Mouse (Mus musculus) hindbrain, embryonic 14.5 days (tissue): Measurements from ENCODE around the gene 3100002H09Rik. TPM values are rescaled to one million over a fixed set of nuclear protein-coding genes. Genes with fewer than 3 reads are reported as not detected.

Experiments used
- ATAC-seq: fragments of 200-750 bp; cut with Nextera tagmentation; 2 replicates; pipeline ENCODE4 v1.8.0; 2017; ENCODE audit warnings: moderate number of reproducible peaks, mild to moderate bottlenecking, moderate TSS enrichment, moderate library complexity; ENCODE audit not compliant: low FRiP score
- DNase-seq: peaks from one replicate; pipeline ENCODE4 v3.0.0-alpha.2; 2015; ENCODE audit warnings: low spot score
- H3K27ac ChIP-seq: fragments of 300-500 bp; sonication (generic); 2 replicates; pipeline ENCODE4 v1.5.1; 2014; ENCODE audit warnings: mild to moderate bottlenecking, moderate library complexity
- H3K27me3 ChIP-seq: fragments of 300-500 bp; sonication (generic); 2 replicates; pipeline ENCODE4 v1.6.1; 2014; ENCODE audit warnings: mild to moderate bottlenecking, low read length, mixed read lengths; ENCODE audit not compliant: control insufficient read depth, insufficient read depth
- H3K36me3 ChIP-seq: fragments of 300-500 bp; sonication (generic); replicated peaks from 2 replicates; pipeline ENCODE4 v1.6.1; 2014; ENCODE audit not compliant: control insufficient read depth, insufficient read depth
- H3K4me1 ChIP-seq: fragments of 300-500 bp; sonication (generic); replicated peaks from 2 replicates; pipeline ENCODE4 v1.6.1; 2014; ENCODE audit warnings: antibody characterized with exemption, low read length, mixed read lengths; ENCODE audit not compliant: control insufficient read depth, insufficient read depth
- H3K4me2 ChIP-seq: fragments of 300-500 bp; sonication (generic); replicated peaks from 2 replicates; pipeline ENCODE4 v1.6.1; 2014; ENCODE audit warnings: mild to moderate bottlenecking, moderate library complexity
- H3K4me3 ChIP-seq: fragments of 300-500 bp; sonication (generic); replicated peaks from 2 replicates; pipeline ENCODE4 v1.5.1; 2014; ENCODE audit warnings: mild to moderate bottlenecking, low read length
- H3K9ac ChIP-seq: fragments of 300-500 bp; sonication (generic); 2 replicates; pipeline ENCODE4 v1.6.1; 2014
- H3K9me3 ChIP-seq: fragments of 300-500 bp; sonication (generic); 2 replicates; pipeline ENCODE4 v1.6.1; 2016; ENCODE audit warnings: low read length; ENCODE audit not compliant: control insufficient read depth
- WGBS: fragments of 180-500 bp; shearing (Covaris S2); extraction: QIAGEN DNeasy Blood & Tissue Kit; methylation state at CpG from one replicate; pipeline ENCODE4 v1.1.7; 2014; 5-methylcytosine and 5-hydroxymethylcytosine counted together
- polyA plus RNA-seq: library from polyadenylated mRNA; unstranded; fragments of >200 nt; fragmentation: Nextera tagmentation; extraction: Ambion mirVana; gene quantifications from 2 replicates; pipeline ENCODE4 v1.2.1, GENCODE M21; 2014

Gene 3100002H09Rik
- polyA plus RNA-seq, 1 experiment from 2014 or later, result not detected

GRCm38 (mm10) chr4:124646591-124646990 lies 36.0 kb upstream of the 3100002H09Rik start:
- Histone ChIP-seq H3K4me2 (0 out of 2 replicates have a peak overlapping the region, but pooled peaks have one; percentile 15), H3K4me3 (no peak overlapping the region), H3K27me3 (0 out of 2 replicates have a peak, but pooled peaks cover 3% of the 10 kb centered on the region), H3K36me3 (no peaks in the 10 kb centered on the region), H3K9me3 (no peaks in the 10 kb centered on the region), H3K27ac (no peak overlapping the region), H3K9ac (no peak overlapping the region), H3K4me1 (no peaks in the 10 kb centered on the region)
- WGBS, result 26% methylated on average over 8 of the region's 8 CpGs
- no peak for ATAC-seq
- no peak for DNase-seq

- Histone ChIP-seq H3K27me3 (peaks cover 7% of the 10 kb centered on the region; the same call in 1 of the 2 replicates), H3K9ac (no peak overlapping the region), H3K4me3 (no peak overlapping the region), H3K4me1 (peaks cover 2% of the 10 kb centered on the region; the same call in 1 of the 2 replicates), H3K36me3 (no peaks in the 10 kb centered on the region), H3K27ac (no peak overlapping the region), H3K4me2 (no peak overlapping the region), H3K9me3 (no peaks in the 10 kb centered on the region)
- ATAC-seq (no peak), DNase-seq (no peak)
- 39% methylated on average over 3 of the region's 3 CpGs for WGBS
Observed at GRCm38 (mm10) chr4:124644974-124645433, 34.4 kb upstream of the 3100002H09Rik start.

DNA sequence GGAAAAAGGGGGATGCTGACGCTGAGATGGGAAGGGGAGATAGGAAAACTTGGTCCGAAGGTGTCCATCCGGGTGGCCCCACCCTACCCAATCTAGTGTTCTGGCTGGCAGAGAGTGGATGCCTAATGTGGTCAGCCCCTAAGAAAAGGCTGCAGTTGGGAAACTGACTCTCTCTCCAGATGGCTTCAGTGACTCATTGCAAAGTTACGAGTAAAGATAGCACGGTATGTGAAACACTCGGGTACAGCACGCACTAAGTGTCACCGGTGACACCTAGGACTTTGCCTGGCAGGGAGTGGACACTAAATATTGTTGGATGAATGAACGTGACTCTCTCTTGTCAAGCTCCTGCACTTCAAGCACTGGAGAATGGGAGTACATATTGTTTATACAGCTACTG lies 33.3 kb upstream of the 3100002H09Rik start:
- DNase-seq (no peak), ATAC-seq (no peak)
- H3K4me3 ChIP-seq, result no peak overlapping the region
- H3K36me3 ChIP-seq, result no peaks in the 10 kb centered on the region
- H3K9me3 ChIP-seq, result no peaks in the 10 kb centered on the region
- no peak overlapping the region for H3K27ac ChIP-seq
- no peak overlapping the region for H3K9ac ChIP-seq
- WGBS, result 97% methylated on average over 9 of the region's 9 CpGs
- peaks cover 10% of the 10 kb centered on the region for H3K4me1 ChIP-seq
- H3K27me3 ChIP-seq, result peaks cover 4% of the 10 kb centered on the region; the same call in 1 of the 2 replicates
- H3K4me2 ChIP-seq, result no peak overlapping the region

GRCm38 (mm10) chr4:124639715-124640114 lies 29.1 kb upstream of the 3100002H09Rik start:
- H3K4me3 ChIP-seq, result no peak overlapping the region
- no peak for DNase-seq

GRCm38 (mm10) chr4:124633281-124633680 lies 22.7 kb upstream of the 3100002H09Rik start:
- no peak for ATAC-seq
- no peak for DNase-seq
- no peaks in the 10 kb centered on the region for H3K9me3 ChIP-seq
- no peaks in the 10 kb centered on the region for H3K36me3 ChIP-seq
- H3K4me2 ChIP-seq, result no peak overlapping the region
- peaks cover 3% of the 10 kb centered on the region; the same call in 1 of the 2 replicates for H3K27me3 ChIP-seq
- H3K9ac ChIP-seq, result no peak overlapping the region
- 0 out of 2 replicates have a peak, but pooled peaks cover 5% of the 10 kb centered on the region for H3K4me1 ChIP-seq
- 7% methylated on average over 9 of the region's 9 CpGs for WGBS
- H3K4me3 ChIP-seq, result no peak overlapping the region
- H3K27ac ChIP-seq, result no peak overlapping the region

More at GRCm38 (mm10) chr4:124639715-124640114, 29.1 kb upstream of the 3100002H09Rik start:
- no peaks in the 10 kb centered on the region for H3K36me3 ChIP-seq
- peaks cover 10% of the 10 kb centered on the region for H3K4me1 ChIP-seq
- H3K4me2 ChIP-seq, result peak overlapping the region; percentile 36
- H3K9ac ChIP-seq, result no peak overlapping the region
- peaks cover 7% of the 10 kb centered on the region; the same call in 1 of the 2 replicates for H3K27me3 ChIP-seq
- H3K27ac ChIP-seq, result no peak overlapping the region
- ATAC-seq, result no peak
- H3K9me3 ChIP-seq, result no peaks in the 10 kb centered on the region
- 15% methylated on average over 12 of the region's 12 CpGs for WGBS

- Histone ChIP-seq H3K4me3 (no peak overlapping the region), H3K9ac (no peak overlapping the region), H3K4me1 (0 out of 2 replicates have a peak, but pooled peaks cover 5% of the 10 kb centered on the region), H3K27ac (no peak overlapping the region), H3K36me3 (no peaks in the 10 kb centered on the region), H3K4me2 (no peak overlapping the region), H3K9me3 (no peaks in the 10 kb centered on the region), H3K27me3 (peaks cover 3% of the 10 kb centered on the region; the same call in 1 of the 2 replicates)
- ATAC-seq (no peak), DNase-seq (no peak)
- 54% methylated on average over 10 of the region's 10 CpGs for WGBS
Observed at GRCm38 (mm10) chr4:124632856-124633255, 22.3 kb upstream of the 3100002H09Rik start.

- ATAC-seq (no peak), DNase-seq (no peak)
- H3K4me3 ChIP-seq, result no peak overlapping the region
- 45% methylated on average over 4 of the region's 4 CpGs for WGBS
- no peak overlapping the region for H3K27ac ChIP-seq
- H3K4me1 ChIP-seq, result peaks cover 5% of the 10 kb centered on the region; the same call in 1 of the 2 replicates
- H3K27me3 ChIP-seq, result no peaks in the 10 kb centered on the region; the same call in 1 of the 2 replicates
- no peaks in the 10 kb centered on the region for H3K36me3 ChIP-seq
- no peak overlapping the region for H3K9ac ChIP-seq
- no peak overlapping the region for H3K4me2 ChIP-seq
- H3K9me3 ChIP-seq, result no peaks in the 10 kb centered on the region
Observed at GRCm38 (mm10) chr4:124631456-124631855, 20.9 kb upstream of the 3100002H09Rik start.

GRCm38 (mm10) chr4:124626836-124627235 lies 16.2 kb upstream of the 3100002H09Rik start:
- WGBS, result 43% methylated on average over 1 of the region's 1 CpGs
- Histone ChIP-seq H3K9me3 (no peaks in the 10 kb centered on the region), H3K9ac (no peak overlapping the region), H3K4me2 (no peak overlapping the region), H3K4me3 (no peak overlapping the region), H3K27me3 (no peaks in the 10 kb centered on the region), H3K4me1 (peaks cover under 1% of the 10 kb centered on the region; the same call in 1 of the 2 replicates), H3K27ac (no peak overlapping the region), H3K36me3 (no peaks in the 10 kb centered on the region)
- no peak for ATAC-seq
- DNase-seq, result no peak

GRCm38 (mm10) chr4:124624111-124624581 lies 13.5 kb upstream of the 3100002H09Rik start:
- Histone ChIP-seq H3K4me2 (no peak overlapping the region), H3K27ac (no peak overlapping the region), H3K9me3 (no peaks in the 10 kb centered on the region), H3K36me3 (no peaks in the 10 kb centered on the region), H3K27me3 (no peaks in the 10 kb centered on the region), H3K4me1 (peaks cover 8% of the 10 kb centered on the region; the same call in 1 of the 2 replicates), H3K9ac (no peak overlapping the region), H3K4me3 (no peak overlapping the region)
- no peak for DNase-seq
- ATAC-seq, result peak; percentile 55; the same call in 1 of the 2 replicates
- 19% methylated on average over 7 of the region's 7 CpGs for WGBS
